Mouse (Mus musculus) intestine, embryonic 16.5 days (tissue): ENCODE results near the gene Ciita. TPM values are rescaled to one million over a fixed set of nuclear protein-coding genes. Genes with fewer than 3 reads are reported as not detected.

ENCODE experiments used
- ATAC-seq: fragments of 200-750 bp; cut with Nextera tagmentation; 2 replicates; pipeline ENCODE4 v1.8.0; 2017; ENCODE audit warnings: moderate TSS enrichment, moderate library complexity
- H3K27ac ChIP-seq: fragments of 300-500 bp; sonication (generic); 2 replicates; pipeline ENCODE4 v1.5.1; 2014; ENCODE audit warnings: mild to moderate bottlenecking, low read length
- H3K27me3 ChIP-seq: fragments of 300-500 bp; sonication (generic); replicated peaks from 2 replicates; pipeline ENCODE4 v1.6.1; 2014; ENCODE audit warnings: low read length, control low read depth, mixed read lengths; ENCODE audit not compliant: control insufficient read depth, insufficient read depth
- H3K36me3 ChIP-seq: fragments of 300-500 bp; sonication (generic); 2 replicates; pipeline ENCODE4 v1.6.1; 2014; ENCODE audit warnings: low read length, control low read depth; ENCODE audit not compliant: control insufficient read depth, insufficient read depth
- H3K4me1 ChIP-seq: fragments of 300-500 bp; sonication (generic); 2 replicates; pipeline ENCODE4 v1.6.1; 2014; ENCODE audit warnings: low read length, control low read depth, mixed read lengths; ENCODE audit not compliant: control insufficient read depth, insufficient read depth
- H3K4me2 ChIP-seq: fragments of 300-500 bp; sonication (generic); 2 replicates; pipeline ENCODE4 v1.6.1; 2014; ENCODE audit warnings: low read depth, low read length, control low read depth
- H3K4me3 ChIP-seq: fragments of 300-500 bp; sonication (generic); 2 replicates; pipeline ENCODE4 v1.5.1; 2014; ENCODE audit warnings: mild to moderate bottlenecking, low read length
- H3K9ac ChIP-seq: fragments of 300-500 bp; sonication (generic); 2 replicates; pipeline ENCODE4 v1.6.1; 2014; ENCODE audit warnings: low read depth, low read length
- H3K9me3 ChIP-seq: fragments of 300-500 bp; sonication (generic); 2 replicates; pipeline ENCODE4 v1.6.1; 2016; ENCODE audit warnings: low read length, control low read depth; ENCODE audit not compliant: control insufficient read depth
- WGBS: fragments of 180-500 bp; shearing (Covaris S2); extraction: QIAGEN DNeasy Blood & Tissue Kit; methylation state at CpG from one replicate; pipeline ENCODE4 v1.1.7; 2014; 5-methylcytosine and 5-hydroxymethylcytosine counted together
- polyA plus RNA-seq: library from polyadenylated mRNA; unstranded; fragments of >200 nt; fragmentation: Nextera tagmentation; extraction: Ambion mirVana; gene quantifications from 2 replicates; pipeline ENCODE4 v1.2.1, GENCODE M21; 2015

Gene Ciita
- polyA plus RNA-seq, 1 experiment from 2014 or later, result 0.49 TPM

GRCm38 (mm10) chr16:10488769-10489481 lies 9.1 kb downstream of the Ciita start:
- no peak overlapping the region for H3K4me3 ChIP-seq
- no peak overlapping the region for H3K4me2 ChIP-seq
- H3K4me1 ChIP-seq, result no peaks in the 10 kb centered on the region
- ATAC-seq, result no peak
- WGBS, result 80% methylated on average over 7 of the region's 7 CpGs
- peaks cover 19% of the 10 kb centered on the region; the same call in 1 of the 2 replicates for H3K27me3 ChIP-seq
- no peak overlapping the region for H3K27ac ChIP-seq
- no peaks in the 10 kb centered on the region for H3K9me3 ChIP-seq
- H3K36me3 ChIP-seq, result no peaks in the 10 kb centered on the region
- no peak overlapping the region for H3K9ac ChIP-seq

- Histone ChIP-seq H3K27me3 (peaks cover 19% of the 10 kb centered on the region; the same call in 1 of the 2 replicates), H3K4me3 (peak overlapping the region; percentile 20; the same call in 1 of the 2 replicates), H3K4me2 (peak overlapping the region; percentile 42), H3K36me3 (no peaks in the 10 kb centered on the region), H3K9me3 (no peaks in the 10 kb centered on the region), H3K4me1 (no peaks in the 10 kb centered on the region), H3K9ac (0 out of 2 replicates have a peak overlapping the region, but pooled peaks have one; percentile 30), H3K27ac (no peak overlapping the region)
- no peak for ATAC-seq
- 4% methylated on average over 9 of the region's 9 CpGs for WGBS
Observed at GRCm38 (mm10) chr16:10489483-10489882, 9.6 kb downstream of the Ciita start.

- Histone ChIP-seq H3K4me2 (peak overlapping the region; percentile 42), H3K36me3 (no peaks in the 10 kb centered on the region), H3K4me1 (no peaks in the 10 kb centered on the region), H3K4me3 (peak overlapping the region; percentile 20; the same call in 1 of the 2 replicates), H3K27ac (no peak overlapping the region), H3K9ac (0 out of 2 replicates have a peak overlapping the region, but pooled peaks have one; percentile 30), H3K9me3 (no peaks in the 10 kb centered on the region), H3K27me3 (peaks cover 19% of the 10 kb centered on the region; the same call in 1 of the 2 replicates)
- ATAC-seq, result no peak
- 22% methylated on average over 13 of the region's 14 CpGs for WGBS
Observed at GRCm38 (mm10) chr16:10489904-10490457, 10.1 kb downstream of the Ciita start.

- no peak overlapping the region for H3K4me2 ChIP-seq
- H3K36me3 ChIP-seq, result no peaks in the 10 kb centered on the region
- H3K4me1 ChIP-seq, result no peaks in the 10 kb centered on the region
- no peak for ATAC-seq
- no peaks in the 10 kb centered on the region for H3K9me3 ChIP-seq
- H3K9ac ChIP-seq, result no peak overlapping the region
- no peak overlapping the region for H3K4me3 ChIP-seq
- H3K27me3 ChIP-seq, result peaks cover 19% of the 10 kb centered on the region; the same call in 1 of the 2 replicates
- H3K27ac ChIP-seq, result no peak overlapping the region
- WGBS, result 79% methylated on average over 18 of the region's 18 CpGs
Observed at GRCm38 (mm10) chr16:10490503-10491150, 10.8 kb downstream of the Ciita start.

- no peaks in the 10 kb centered on the region for H3K4me1 ChIP-seq
- H3K4me2 ChIP-seq, result no peak overlapping the region
- H3K9ac ChIP-seq, result no peak overlapping the region
- H3K27me3 ChIP-seq, result peaks cover 19% of the 10 kb centered on the region; the same call in 1 of the 2 replicates
- H3K27ac ChIP-seq, result no peak overlapping the region
- WGBS, result 84% methylated on average over 4 of the region's 4 CpGs
- no peak for ATAC-seq
- H3K9me3 ChIP-seq, result no peaks in the 10 kb centered on the region
- no peak overlapping the region for H3K4me3 ChIP-seq
- no peaks in the 10 kb centered on the region for H3K36me3 ChIP-seq
Observed at GRCm38 (mm10) chr16:10491716-10492115, 11.9 kb downstream of the Ciita start.

- H3K4me2 ChIP-seq, result no peak overlapping the region
- H3K9ac ChIP-seq, result no peak overlapping the region
- 78% methylated on average over 3 of the region's 3 CpGs for WGBS
- peaks cover 19% of the 10 kb centered on the region; the same call in 1 of the 2 replicates for H3K27me3 ChIP-seq
- H3K9me3 ChIP-seq, result no peaks in the 10 kb centered on the region
- no peak for ATAC-seq
- H3K4me1 ChIP-seq, result no peaks in the 10 kb centered on the region
- H3K4me3 ChIP-seq, result no peak overlapping the region
- no peaks in the 10 kb centered on the region for H3K36me3 ChIP-seq
- H3K27ac ChIP-seq, result no peak overlapping the region
Observed at GRCm38 (mm10) chr16:10492587-10492986, 12.7 kb downstream of the Ciita start.

- H3K4me3 ChIP-seq, result no peak overlapping the region
- 64% methylated on average over 2 of the region's 2 CpGs for WGBS
- H3K9me3 ChIP-seq, result no peaks in the 10 kb centered on the region
- 0 out of 2 replicates have a peak, but pooled peaks cover under 1% of the 10 kb centered on the region for H3K27me3 ChIP-seq
- H3K36me3 ChIP-seq, result no peaks in the 10 kb centered on the region
- H3K4me1 ChIP-seq, result no peaks in the 10 kb centered on the region
- H3K4me2 ChIP-seq, result no peak overlapping the region
- ATAC-seq, result no peak
- H3K9ac ChIP-seq, result no peak overlapping the region
- no peak overlapping the region for H3K27ac ChIP-seq
Observed at GRCm38 (mm10) chr16:10495824-10496298, 16.0 kb downstream of the Ciita start.

- no peaks in the 10 kb centered on the region for H3K27me3 ChIP-seq
- 66% methylated on average over 5 of the region's 5 CpGs for WGBS
- no peak for ATAC-seq
- no peak overlapping the region for H3K4me3 ChIP-seq
- H3K9me3 ChIP-seq, result no peaks in the 10 kb centered on the region
- no peak overlapping the region for H3K4me2 ChIP-seq
- no peak overlapping the region for H3K27ac ChIP-seq
- no peak overlapping the region for H3K9ac ChIP-seq
- H3K36me3 ChIP-seq, result no peaks in the 10 kb centered on the region
- no peaks in the 10 kb centered on the region for H3K4me1 ChIP-seq
Observed at GRCm38 (mm10) chr16:10498096-10498602, 18.3 kb downstream of the Ciita start.

GRCm38 (mm10) chr16:10499122-10499521 lies 19.3 kb downstream of the Ciita start:
- Histone ChIP-seq H3K9me3 (no peaks in the 10 kb centered on the region), H3K4me3 (no peak overlapping the region), H3K4me1 (no peaks in the 10 kb centered on the region), H3K9ac (no peak overlapping the region), H3K36me3 (no peaks in the 10 kb centered on the region), H3K27me3 (no peaks in the 10 kb centered on the region), H3K4me2 (no peak overlapping the region), H3K27ac (no peak overlapping the region)
- WGBS, result 76% methylated on average over 1 of the region's 1 CpGs
- no peak for ATAC-seq
